Mouse (Mus musculus): ENCODE results near the gene Afap1. TPM values are rescaled to one million over a fixed set of nuclear protein-coding genes. Genes with fewer than 3 reads are reported as not detected.

Gene Afap1
- total RNA-seq, 1 experiment from 2014 or later, result 20.8 TPM

GRCm38 (mm10) chr5:35897147-35897546, 4.0 kb downstream of the Afap1 start:
- no peak for DNase-seq

GRCm38 (mm10) chr5:35898114-35898513, 5.0 kb downstream of the Afap1 start:
- peak; percentile 44 for DNase-seq

GRCm38 (mm10) chr5:35898994-35899393, 5.9 kb downstream of the Afap1 start:
- no peak for DNase-seq

GRCm38 (mm10) chr5:35900401-35901225, 7.5 kb downstream of the Afap1 start:
- no peak for DNase-seq

GRCm38 (mm10) chr5:35901226-35901809, 8.2 kb downstream of the Afap1 start:
- peak; percentile 45 for DNase-seq

GRCm38 (mm10) chr5:35903456-35903855, 10.3 kb downstream of the Afap1 start:
- no peak for DNase-seq

GRCm38 (mm10) chr5:35905283-35905682, 12.2 kb downstream of the Afap1 start:
- DNase-seq, result no peak

GRCm38 (mm10) chr5:35907090-35907489, 14.0 kb downstream of the Afap1 start:
- no peak for DNase-seq

- DNase-seq, result peak; percentile 91
Measured at GRCm38 (mm10) chr5:35907633-35908426, 14.7 kb downstream of the Afap1 start.

GRCm38 (mm10) chr5:35908626-35909443, 15.7 kb downstream of the Afap1 start:
- peak; percentile 33 for DNase-seq

GRCm38 (mm10) chr5:35915629-35916300, 22.6 kb downstream of the Afap1 start:
- peak; percentile 43 for DNase-seq

- no peak for DNase-seq
Measured at GRCm38 (mm10) chr5:35916666-35917065, 23.5 kb downstream of the Afap1 start.

- no peak for DNase-seq
Measured at GRCm38 (mm10) chr5:35918387-35918786, 25.3 kb downstream of the Afap1 start.

- no peak for DNase-seq
Measured at GRCm38 (mm10) chr5:35920076-35920475, 27.0 kb downstream of the Afap1 start.

GRCm38 (mm10) chr5:35920557-35920956, 27.4 kb downstream of the Afap1 start:
- DNase-seq, result no peak

- DNase-seq, result no peak
Measured at GRCm38 (mm10) chr5:35921141-35921540, 28.0 kb downstream of the Afap1 start.

- DNase-seq, result peak; percentile 71
Measured at GRCm38 (mm10) chr5:35921595-35922254, 28.6 kb downstream of the Afap1 start.

GRCm38 (mm10) chr5:35923448-35923847, 30.3 kb downstream of the Afap1 start:
- no peak for DNase-seq

- no peak for DNase-seq
Measured at GRCm38 (mm10) chr5:35925171-35925634, 32.1 kb downstream of the Afap1 start.

- no peak for DNase-seq
Measured at GRCm38 (mm10) chr5:35926511-35926910, 33.4 kb downstream of the Afap1 start.

GRCm38 (mm10) chr5:35931296-35931695, 38.2 kb downstream of the Afap1 start:
- DNase-seq, result no peak

All from adrenal gland, postnatal 14 days (tissue).